In the genomic region with DNA sequence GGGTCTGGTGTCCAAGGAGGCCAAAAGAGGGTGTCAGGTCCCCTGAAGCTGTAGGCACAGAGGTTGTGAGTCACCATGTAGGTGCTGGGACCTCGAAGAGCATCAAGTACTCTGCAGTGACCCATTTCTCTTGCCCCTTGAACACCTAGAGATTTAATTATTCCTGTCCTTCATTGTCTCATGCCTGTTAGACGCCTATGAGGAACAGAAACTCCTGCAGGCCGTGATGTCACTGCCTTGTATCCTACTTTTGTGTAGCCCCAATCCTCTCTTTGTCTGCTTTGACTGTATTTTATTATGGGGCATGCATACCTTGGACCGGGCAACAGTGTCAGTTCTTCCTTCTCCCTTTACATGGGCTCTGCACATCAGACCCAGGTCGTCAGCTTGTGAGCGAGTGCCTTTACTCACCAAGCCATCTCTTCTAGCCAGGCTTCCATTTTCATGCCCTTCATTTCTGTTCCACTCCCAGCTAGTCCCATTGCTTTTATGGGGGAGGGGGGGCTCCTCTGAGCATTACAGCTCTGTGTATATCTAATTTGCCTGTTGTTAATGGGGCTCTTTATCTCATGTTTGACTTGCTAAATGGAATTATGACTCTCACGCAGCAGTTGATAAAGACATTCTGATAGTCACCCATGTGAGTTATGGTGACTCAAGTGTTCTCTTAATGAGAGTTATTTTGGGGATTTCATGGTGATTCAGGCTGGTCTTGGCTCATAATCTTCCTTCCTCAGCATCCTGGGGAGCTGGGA, we compare ENCODE assay signal across 12 mouse cellular contexts. TPM values are rescaled to one million over a fixed set of nuclear protein-coding genes. Genes with fewer than 3 reads are reported as not detected.
A peak's percentile ranks its signal among the peaks of the same experiment; 100 is the strongest.
DNase-seq lines count a peak whose midpoint lies in the region; ATAC-seq lines count a peak whose summit lies in the region.
"Had no signal": no experiment of that assay in that cellular context is flagged by ENCODE, and none has a peak within 500 bp of the region (broad histone marks: within the 10 kb centered on the region; RNA-seq: fewer than 3 reads in every experiment).

No protein-coding gene starts in this region.

- peak; percentile 23 for DNase-seq in adrenal gland, adult 2 months
- no peak for DNase-seq in adrenal gland, postnatal 36 days
- peak; percentile 32 for DNase-seq in 3T3-L1 (ENCODE audit: low read depth, low spot score)
- no peak for DNase-seq in kidney, adult 9 months
- no peak for DNase-seq in layer of hippocampus, adult 8-10 months (ENCODE audit: low spot score in 2 of 2)
- DNase-seq in urinary bladder, adult 2 months (ENCODE audit: low spot score): no peak
- DNase-seq: cerebellum, adult 11-12 months; lung, adult 18-20 months; right cerebral cortex, postnatal 25 days; thymus, adult 18-20 months had no signal

- ATAC-seq in granulocyte monocyte progenitor cell, adult 5-6 weeks (replicated peaks; ENCODE audit: poor library complexity, severe bottlenecking): peak; percentile 81
- ATAC-seq in megakaryocyte, adult 5-6 weeks (ENCODE audit: poor library complexity, severe bottlenecking): peak; percentile 58

RNA-seq across cellular contexts. Expression of gene Uso1, which starts 7.4 kb away (rescaled TPM):
- 100 to 1,000 TPM in 1 of 2 experiments, 10 to 100 TPM in 1; 88.8 to 113 TPM for total RNA-seq in adrenal gland, adult 2 months (2021)
- 22.8 and 35.4 TPM in 2 replicates for polyA plus RNA-seq in adrenal gland, adult 2 months (2012; rRNA removed)
- total RNA-seq in adrenal gland, postnatal 36 days (2021): 100 to 1,000 TPM in 1 of 2 experiments, 10 to 100 TPM in 1; 93.3 to 104 TPM
- 49.7 and 51.3 TPM in 2 replicates for total RNA-seq in granulocyte monocyte progenitor cell, adult 5-6 weeks (2014; fragmentation: Nextera tagmentation)
- total RNA-seq in granulocyte monocyte progenitor cell, adult 5-6 weeks (2017): 23.7 and 28.1 TPM in 2 replicates
- 55.8 and 56.5 TPM in 2 replicates for total RNA-seq in megakaryocyte, adult 5-6 weeks (2015)
- 20.9 and 29.7 TPM in 2 replicates for total RNA-seq in megakaryocyte, adult 5-6 weeks (2017)
- 10 to 100 TPM; 69.7 to 86.9 (median 81.0) TPM for total RNA-seq in layer of hippocampus, adult 8-10 months (2022)
- polyA plus RNA-seq in urinary bladder, adult 2 months (2012; rRNA removed): 49.4 and 53.4 TPM in 2 replicates

Comparison
In these comparisons a context has a peak if more than half of its experiments do, and no peak if none do; other contexts are left out.
1. DNase-seq: peak in adrenal gland, adult 2 months (single experiment) and 3T3-L1 (single experiment); none in adrenal gland, postnatal 36 days (0 of 2), kidney, adult 9 months (single experiment), layer of hippocampus, adult 8-10 months (0 of 2) and urinary bladder, adult 2 months (single experiment).